Mouse (Mus musculus) liver, postnatal 0 days (tissue): Measurements from ENCODE around the gene Cpne1.

Source experiments
- CTCF ChIP-seq: sonication (generic); IDR thresholded peaks from 2 replicates; pipeline ENCODE4 v1.5.1; 2016; ENCODE audit warnings: antibody characterized with exemption, low read depth
- EP300 ChIP-seq: IDR thresholded peaks from 2 replicates; pipeline ENCODE4 v1.6.1; 2016; ENCODE audit warnings: antibody characterized with exemption, low read depth, mild to moderate bottlenecking

GRCm38 (mm10) chr2:156091926-156092325 is 19.8 kb downstream of the Cpne1 start:
- no peak for TF ChIP-seq CTCF
- no peak for TF ChIP-seq EP300
